Mouse (Mus musculus) 416B (cell line): ENCODE results near the gene Vps13a.
"Not testable (repeated sequence)": the region's sequence is repeated elsewhere in the genome, so short reads cannot be mapped to it uniquely, and the experiment has no call there.

Experiments
- DNase-seq: peaks from one replicate; pipeline ENCODE4 v3.0.0; 2011; ENCODE audit warnings: low read depth

Gene Vps13a

GRCm38 (mm10) chr19:16780790-16781384 lies at the start of gene Vps13a:
Vps13a (minus strand) TSS chr19:16780933.
- peak; percentile 95 for DNase-seq

- peak; percentile 7 for DNase-seq
Measured at GRCm38 (mm10) chr19:16827657-16828056, 46.9 kb upstream of the Vps13a start.

- DNase-seq: no peak
Measured at GRCm38 (mm10) chr19:16825228-16825627, 44.5 kb upstream of the Vps13a start.

- DNase-seq: no peak
Measured at GRCm38 (mm10) chr19:16814848-16815247, 34.1 kb upstream of the Vps13a start.

- DNase-seq: no peak
Measured at GRCm38 (mm10) chr19:16813306-16813705, 32.6 kb upstream of the Vps13a start.

GRCm38 (mm10) chr19:16812072-16812608 lies 31.4 kb upstream of the Vps13a start:
- DNase-seq: peak; percentile 52

- DNase-seq: peak; percentile 34
Measured at GRCm38 (mm10) chr19:16805102-16805501, 24.4 kb upstream of the Vps13a start.

GRCm38 (mm10) chr19:16804578-16804977 lies 23.8 kb upstream of the Vps13a start:
- DNase-seq: peak; percentile 35

- peak; percentile 74 for DNase-seq
Measured at GRCm38 (mm10) chr19:16802707-16803106, 22.0 kb upstream of the Vps13a start.

GRCm38 (mm10) chr19:16802123-16802522 lies 21.4 kb upstream of the Vps13a start:
- DNase-seq: peak; percentile 67

- DNase-seq: peak; percentile 71
Measured at GRCm38 (mm10) chr19:16797923-16798322, 17.2 kb upstream of the Vps13a start.

- not testable (repeated sequence) for DNase-seq
Measured at GRCm38 (mm10) chr19:16794486-16794885, 13.8 kb upstream of the Vps13a start.

- DNase-seq: no peak
Measured at GRCm38 (mm10) chr19:16789930-16790329, 9.2 kb upstream of the Vps13a start.

GRCm38 (mm10) chr19:16784879-16785278 lies 4.1 kb upstream of the Vps13a start:
- peak; percentile 75 for DNase-seq

GRCm38 (mm10) chr19:16781406-16782019 lies 780 bp upstream of the Vps13a start:
- no peak for DNase-seq

- peak; percentile 49 for DNase-seq
Measured at GRCm38 (mm10) chr19:16780251-16780783, 416 bp downstream of the Vps13a start.

GRCm38 (mm10) chr19:16779786-16780185 lies 947 bp downstream of the Vps13a start:
- peak; percentile 28 for DNase-seq

GRCm38 (mm10) chr19:16779281-16779680 lies 1.5 kb downstream of the Vps13a start:
- peak; percentile 51 for DNase-seq

GRCm38 (mm10) chr19:16778578-16778977 lies 2.2 kb downstream of the Vps13a start:
- peak; percentile 82 for DNase-seq

GRCm38 (mm10) chr19:16777901-16778300 lies 2.8 kb downstream of the Vps13a start:
- DNase-seq: no peak

- DNase-seq: peak; percentile 52
Measured at GRCm38 (mm10) chr19:16777391-16777790, 3.3 kb downstream of the Vps13a start.

GRCm38 (mm10) chr19:16773237-16774016 lies 7.3 kb downstream of the Vps13a start:
- DNase-seq: peak; percentile 78
